Mouse (Mus musculus) small intestine, adult 2 months (tissue): ENCODE results near the gene Prrt4.

ENCODE experiments used
- CTCF ChIP-seq: fragments of 200-500 bp; IDR thresholded peaks from 2 replicates; pipeline ENCODE4 v1.5.1; 2012; ENCODE audit warnings: low read depth, mild to moderate bottlenecking, control low read depth, inconsistent platforms, low read length, moderate library complexity, mixed read lengths; ENCODE audit not compliant: insufficient replicate concordance, insufficient read length; ENCODE audit errors: extremely low read depth
- POLR2A ChIP-seq: fragments of 200-500 bp; IDR thresholded peaks from 2 replicates; pipeline ENCODE4 v1.6.1; 2012; ENCODE audit warnings: low read depth, mild to moderate bottlenecking, control low read depth, inconsistent platforms, low read length, moderate library complexity

DNA sequence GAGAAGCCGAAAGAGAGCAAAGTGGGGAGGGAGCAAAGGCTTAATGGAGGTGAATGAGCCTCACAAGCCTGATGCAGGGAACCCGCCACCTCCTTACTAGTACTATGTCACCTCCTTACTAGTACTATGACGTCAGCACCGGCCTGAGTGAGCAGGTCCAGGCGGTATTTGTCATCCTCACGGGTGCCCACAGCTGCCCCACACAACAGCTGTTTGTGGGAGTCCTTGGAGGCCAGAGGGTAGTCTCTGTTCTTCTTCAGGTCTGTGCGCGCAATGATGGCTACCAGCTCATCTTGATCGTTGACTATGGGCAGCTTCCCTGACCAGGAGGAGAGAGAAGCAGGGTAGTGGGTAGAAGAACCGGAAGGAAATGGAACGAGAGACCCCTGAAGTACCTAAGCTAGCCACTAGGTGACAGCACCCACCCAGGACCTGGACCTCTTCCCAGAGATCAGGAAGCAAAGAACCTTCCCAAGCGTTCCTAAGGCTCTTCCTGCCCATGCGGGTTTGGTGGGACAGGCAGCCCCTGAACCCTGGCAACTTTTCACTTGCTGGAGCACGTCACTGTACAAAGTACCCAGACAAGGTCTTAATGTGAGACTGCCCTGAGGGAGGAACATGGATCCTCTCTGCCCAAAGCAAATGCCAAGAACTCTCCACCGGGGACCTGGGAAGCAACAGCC is 25.7 kb upstream of the Prrt4 start:
- TF ChIP-seq CTCF, result peak; percentile 69; the same call in 1 of the 2 replicates
- TF ChIP-seq POLR2A, result no peak
